Mouse (Mus musculus) left cerebral cortex, adult 9 months (tissue): ENCODE results near the gene Diras2.
A peak's percentile ranks its signal among the peaks of the same experiment; 100 is the strongest.

ENCODE experiments used
- DNase-seq, 2 experiments: peaks; one replicate each; pipeline ENCODE4 v3.0.0; 2022; ENCODE audit warnings: low spot score in 2 of 2

Diras2 gene

GRCm38 (mm10) chr13:52469795-52470690, 61.0 kb downstream of the Diras2 start:
- DNase-seq = peak; percentile 26 to 44

GRCm38 (mm10) chr13:52465141-52465540, 65.9 kb downstream of the Diras2 start:
- DNase-seq = no peak

- DNase-seq = no peak
Measured at GRCm38 (mm10) chr13:52459982-52460381, 71.1 kb downstream of the Diras2 start.

- peak; percentile 38 to 61 for DNase-seq
Measured at GRCm38 (mm10) chr13:52457889-52458324, 73.2 kb downstream of the Diras2 start.

- peak in 1 of 2 experiments; percentile 26 for DNase-seq
Measured at GRCm38 (mm10) chr13:52457177-52457888, 73.7 kb downstream of the Diras2 start.

GRCm38 (mm10) chr13:52455329-52455728, 75.8 kb downstream of the Diras2 start:
- DNase-seq = no peak

GRCm38 (mm10) chr13:52454708-52455250, 76.3 kb downstream of the Diras2 start:
- no peak for DNase-seq
